Mouse (Mus musculus): ENCODE results near the gene B2m. TPM values are rescaled to one million over a fixed set of nuclear protein-coding genes. Genes with fewer than 3 reads are reported as not detected.

Gene B2m
- polyA plus RNA-seq, 1 experiment from 2014 or later, result 89.5 TPM

- 91% methylated on average over 2 of the region's 2 CpGs for WGBS
- DNase-seq (ENCODE audit: extremely low spot score, low spot score), result no peak
Observed at GRCm38 (mm10) chr2:122154479-122154878, 7.0 kb downstream of the B2m start.

GRCm38 (mm10) chr2:122155292-122155691, 7.8 kb downstream of the B2m start:
- H3K9me3 ChIP-seq, result no peaks in the 10 kb centered on the region
- 90% methylated on average over 2 of the region's 2 CpGs for WGBS
- no peaks in the 10 kb centered on the region for H3K27me3 ChIP-seq (ENCODE audit: poor library complexity, severe bottlenecking)
- H3K4me3 ChIP-seq, result no peak overlapping the region
- no peak overlapping the region for H3K27ac ChIP-seq
- H3K36me3 ChIP-seq (replicated peaks), result peaks cover 32% of the 10 kb centered on the region
- H3K4me1 ChIP-seq, result no peaks in the 10 kb centered on the region
- no peak for DNase-seq (ENCODE audit: extremely low spot score, low spot score)

More at GRCm38 (mm10) chr2:122154479-122154878, 7.0 kb downstream of the B2m start:
- peaks cover 32% of the 10 kb centered on the region for H3K36me3 ChIP-seq (replicated peaks)
- H3K27me3 ChIP-seq (ENCODE audit: poor library complexity, severe bottlenecking), result no peaks in the 10 kb centered on the region
- H3K9me3 ChIP-seq, result no peaks in the 10 kb centered on the region
- no peaks in the 10 kb centered on the region for H3K4me1 ChIP-seq
- no peak overlapping the region for H3K4me3 ChIP-seq
- no peak overlapping the region for H3K27ac ChIP-seq

GRCm38 (mm10) chr2:122156051-122156700, 8.7 kb downstream of the B2m start:
- H3K36me3 ChIP-seq (replicated peaks), result peaks cover 29% of the 10 kb centered on the region
- H3K9me3 ChIP-seq, result no peaks in the 10 kb centered on the region
- no peak overlapping the region for H3K4me3 ChIP-seq
- no peaks in the 10 kb centered on the region for H3K4me1 ChIP-seq
- no peak for DNase-seq (ENCODE audit: extremely low spot score, low spot score)
- WGBS, result 93% methylated on average over 4 of the region's 4 CpGs
- no peaks in the 10 kb centered on the region for H3K27me3 ChIP-seq (ENCODE audit: poor library complexity, severe bottlenecking)
- no peak overlapping the region for H3K27ac ChIP-seq

GRCm38 (mm10) chr2:122157561-122157960, 10.1 kb downstream of the B2m start:
- Histone ChIP-seq H3K4me3 (no peak overlapping the region), H3K4me1 (peaks cover 4% of the 10 kb centered on the region; the same call in 1 of the 2 replicates), H3K36me3 (replicated peaks) (peaks cover 20% of the 10 kb centered on the region), H3K27ac (no peak overlapping the region), H3K27me3 (ENCODE audit: poor library complexity, severe bottlenecking) (no peaks in the 10 kb centered on the region), H3K9me3 (no peaks in the 10 kb centered on the region)
- DNase-seq (ENCODE audit: extremely low spot score, low spot score), result no peak

- Histone ChIP-seq H3K4me3 (no peak overlapping the region), H3K27me3 (ENCODE audit: poor library complexity, severe bottlenecking) (no peaks in the 10 kb centered on the region), H3K4me1 (peaks cover 4% of the 10 kb centered on the region; the same call in 1 of the 2 replicates), H3K27ac (no peak overlapping the region), H3K9me3 (no peaks in the 10 kb centered on the region), H3K36me3 (replicated peaks) (peaks cover 16% of the 10 kb centered on the region)
- 62% methylated on average over 6 of the region's 6 CpGs for WGBS
- no peak for DNase-seq (ENCODE audit: extremely low spot score, low spot score)
Observed at GRCm38 (mm10) chr2:122158362-122158802, 10.9 kb downstream of the B2m start.

- no peak overlapping the region for H3K4me3 ChIP-seq
Observed at GRCm38 (mm10) chr2:122159667-122160066, 12.2 kb downstream of the B2m start.

GRCm38 (mm10) chr2:122160680-122161079, 13.2 kb downstream of the B2m start, which contains the start of gene Trim69:
Gene Trim69 (plus strand): TSS chr2:122160700.
- H3K4me3 ChIP-seq, result no peak within 1 kb of the TSS
- H3K27me3 ChIP-seq (ENCODE audit: poor library complexity, severe bottlenecking), result no peaks in the 10 kb centered on the region
- no peak within 1 kb of the TSS for H3K27ac ChIP-seq
- H3K4me1 ChIP-seq, result peaks cover 4% of the 10 kb centered on the region; the same call in 1 of the 2 replicates
- DNase-seq (ENCODE audit: extremely low spot score, low spot score), result peak; percentile 75
- WGBS, result 41% methylated on average over 2 of the region's 2 CpGs
- H3K36me3 ChIP-seq (replicated peaks), result no peaks in the 10 kb centered on the region
- H3K9me3 ChIP-seq, result no peaks in the 10 kb centered on the region

More at GRCm38 (mm10) chr2:122159667-122160066, 12.2 kb downstream of the B2m start:
- 89% methylated on average over 6 of the region's 6 CpGs for WGBS
- H3K9me3 ChIP-seq, result no peaks in the 10 kb centered on the region
- H3K36me3 ChIP-seq (replicated peaks), result peaks cover 9% of the 10 kb centered on the region; the same call in 1 of the 2 replicates
- DNase-seq (ENCODE audit: extremely low spot score, low spot score), result no peak
- no peaks in the 10 kb centered on the region for H3K27me3 ChIP-seq (ENCODE audit: poor library complexity, severe bottlenecking)
- no peak overlapping the region for H3K27ac ChIP-seq
- H3K4me1 ChIP-seq, result peaks cover 4% of the 10 kb centered on the region; the same call in 1 of the 2 replicates

- no peak overlapping the region for H3K27ac ChIP-seq
- no peaks in the 10 kb centered on the region for H3K9me3 ChIP-seq
- H3K4me1 ChIP-seq, result peaks cover 4% of the 10 kb centered on the region; the same call in 1 of the 2 replicates
- DNase-seq (ENCODE audit: extremely low spot score, low spot score), result no peak
- H3K36me3 ChIP-seq (replicated peaks), result no peaks in the 10 kb centered on the region
- WGBS, result 46% methylated on average over 4 of the region's 4 CpGs
- no peak overlapping the region for H3K4me3 ChIP-seq
- no peaks in the 10 kb centered on the region for H3K27me3 ChIP-seq (ENCODE audit: poor library complexity, severe bottlenecking)
Observed at GRCm38 (mm10) chr2:122161542-122161941, 14.1 kb downstream of the B2m start.

- no peaks in the 10 kb centered on the region for H3K27me3 ChIP-seq (ENCODE audit: poor library complexity, severe bottlenecking)
- 83% methylated on average over 2 of the region's 2 CpGs for WGBS
- no peaks in the 10 kb centered on the region for H3K36me3 ChIP-seq (replicated peaks)
- H3K27ac ChIP-seq, result no peak overlapping the region
- no peaks in the 10 kb centered on the region for H3K9me3 ChIP-seq
- H3K4me1 ChIP-seq, result peaks cover 4% of the 10 kb centered on the region; the same call in 1 of the 2 replicates
- H3K4me3 ChIP-seq, result no peak overlapping the region
- DNase-seq (ENCODE audit: extremely low spot score, low spot score), result no peak
Observed at GRCm38 (mm10) chr2:122162529-122162928, 15.0 kb downstream of the B2m start.

GRCm38 (mm10) chr2:122163430-122164195, 16.1 kb downstream of the B2m start:
- no peak for DNase-seq (ENCODE audit: extremely low spot score, low spot score)
- H3K27me3 ChIP-seq (ENCODE audit: poor library complexity, severe bottlenecking), result no peaks in the 10 kb centered on the region
- WGBS, result 81% methylated on average over 13 of the region's 13 CpGs
- peaks cover 4% of the 10 kb centered on the region; the same call in 1 of the 2 replicates for H3K4me1 ChIP-seq
- no peaks in the 10 kb centered on the region for H3K36me3 ChIP-seq (replicated peaks)
- no peaks in the 10 kb centered on the region for H3K9me3 ChIP-seq
- no peak overlapping the region for H3K4me3 ChIP-seq
- H3K27ac ChIP-seq, result no peak overlapping the region

GRCm38 (mm10) chr2:122164293-122164692, 16.8 kb downstream of the B2m start:
- Histone ChIP-seq H3K4me1 (peaks cover 4% of the 10 kb centered on the region; the same call in 1 of the 2 replicates), H3K27ac (no peak overlapping the region), H3K9me3 (no peaks in the 10 kb centered on the region), H3K4me3 (no peak overlapping the region), H3K27me3 (ENCODE audit: poor library complexity, severe bottlenecking) (no peaks in the 10 kb centered on the region), H3K36me3 (replicated peaks) (no peaks in the 10 kb centered on the region)
- DNase-seq (ENCODE audit: extremely low spot score, low spot score), result no peak
- WGBS, result 88% methylated on average over 11 of the region's 11 CpGs

GRCm38 (mm10) chr2:122171292-122171691, 23.8 kb downstream of the B2m start:
- no peak for DNase-seq (ENCODE audit: extremely low spot score, low spot score)
- Histone ChIP-seq H3K27me3 (ENCODE audit: poor library complexity, severe bottlenecking) (no peaks in the 10 kb centered on the region), H3K4me1 (no peaks in the 10 kb centered on the region), H3K9me3 (no peaks in the 10 kb centered on the region), H3K27ac (no peak overlapping the region), H3K4me3 (no peak overlapping the region), H3K36me3 (replicated peaks) (no peaks in the 10 kb centered on the region)
- 92% methylated on average over 6 of the region's 6 CpGs for WGBS

GRCm38 (mm10) chr2:122172188-122172587, 24.7 kb downstream of the B2m start:
- no peaks in the 10 kb centered on the region for H3K4me1 ChIP-seq
- no peak overlapping the region for H3K27ac ChIP-seq
- no peak overlapping the region for H3K4me3 ChIP-seq
- no peaks in the 10 kb centered on the region for H3K9me3 ChIP-seq
- no peaks in the 10 kb centered on the region for H3K27me3 ChIP-seq (ENCODE audit: poor library complexity, severe bottlenecking)
- H3K36me3 ChIP-seq (replicated peaks), result no peaks in the 10 kb centered on the region
- 79% methylated on average over 2 of the region's 2 CpGs for WGBS
- no peak for DNase-seq (ENCODE audit: extremely low spot score, low spot score)
